Mouse (Mus musculus) spleen, adult 2 months (tissue): ENCODE data around the gene Ccdc86. TPM values are rescaled to one million over a fixed set of nuclear protein-coding genes. Genes with fewer than 3 reads are reported as not detected.

Source experiments
- DNase-seq, 2 experiments: peaks; one replicate each; pipeline versions ENCODE4 v3.0.0 to v3.0.0-alpha.2; 2012 to 2021; ENCODE audit warnings: low spot score in 2 of 2, low read depth in 1 of 2
- H3K27ac ChIP-seq: fragments of 200-500 bp; 2 replicates; pipeline ENCODE4 v1.5.1; 2012; ENCODE audit warnings: low read length, inconsistent platforms; ENCODE audit not compliant: insufficient read depth
- H3K27me3 ChIP-seq: fragments of 200-500 bp; 2 replicates; pipeline ENCODE4 v1.6.1; 2012; ENCODE audit warnings: mild to moderate bottlenecking, moderate library complexity, low read length, inconsistent platforms; ENCODE audit not compliant: control insufficient read depth, insufficient read depth
- H3K36me3 ChIP-seq: fragments of 200-500 bp; 2 replicates; pipeline ENCODE4 v1.6.1; 2012; ENCODE audit warnings: mild to moderate bottlenecking, low read length, inconsistent platforms; ENCODE audit not compliant: control insufficient read depth, insufficient read depth
- H3K4me1 ChIP-seq: fragments of 200-500 bp; 2 replicates; pipeline ENCODE4 v1.6.1; 2011; ENCODE audit warnings: inconsistent platforms; ENCODE audit not compliant: control insufficient read depth, insufficient read depth, insufficient read length
- H3K4me3 ChIP-seq: fragments of 200-500 bp; 2 replicates; pipeline ENCODE4 v1.5.1; 2011; ENCODE audit warnings: mild to moderate bottlenecking, inconsistent platforms; ENCODE audit not compliant: insufficient read depth, insufficient read length; ENCODE audit errors: extremely low read depth
- CTCF ChIP-seq: fragments of 200-500 bp; IDR thresholded peaks from 2 replicates; pipeline ENCODE4 v1.5.1; 2011; ENCODE audit warnings: mild to moderate bottlenecking, inconsistent platforms; ENCODE audit not compliant: insufficient read depth, insufficient read length, insufficient replicate concordance; ENCODE audit errors: extremely low read depth
- POLR2A ChIP-seq: fragments of 200-500 bp; IDR thresholded peaks from 2 replicates; pipeline ENCODE4 v1.6.1; 2011; ENCODE audit warnings: low read depth, low read length, inconsistent platforms
- WGBS: fragments of 180-500 bp; shearing (Covaris S2); methylation state at CpG from one replicate; pipeline ENCODE4 v1.1.7; 2018; 5-methylcytosine and 5-hydroxymethylcytosine counted together
- polyA plus RNA-seq: library from polyadenylated mRNA; depleted of rRNA; stranded (reverse); fragments of >200 nt; gene quantifications from 2 replicates; pipeline ENCODE4 v1.2.3, GENCODE M21; 2012

Gene Ccdc86
- polyA plus RNA-seq, 1 experiment = 4.3 TPM

DNA sequence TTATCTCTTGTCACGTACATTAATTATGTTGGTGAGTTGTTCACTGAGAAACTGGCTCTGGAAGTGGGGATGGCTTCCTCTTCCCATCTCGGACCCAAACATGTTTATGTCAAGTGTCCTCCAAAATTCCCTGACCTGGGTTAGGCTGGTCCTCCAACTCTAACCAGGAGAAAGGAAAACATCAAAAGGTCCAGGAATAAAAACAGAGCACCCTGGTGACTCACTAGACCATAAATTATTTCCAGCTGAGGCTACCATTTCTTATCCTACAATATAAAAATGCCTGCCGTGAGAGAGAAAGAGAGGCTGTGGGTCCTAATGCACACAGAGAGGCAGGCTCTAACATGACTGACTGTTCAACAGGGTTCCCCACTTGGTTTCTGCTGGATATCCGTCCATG lies 24.8 kb downstream of the Ccdc86 start:
- Histone ChIP-seq H3K36me3 (no peaks in the 10 kb centered on the region), H3K27me3 (no peaks in the 10 kb centered on the region), H3K4me1 (no peaks in the 10 kb centered on the region), H3K4me3 (no peak overlapping the region), H3K27ac (no peak overlapping the region)
- 73% methylated on average over 4 of the region's 4 CpGs for WGBS
- no peak for TF ChIP-seq POLR2A
- no peak for DNase-seq

GRCm38 (mm10) chr19:10921058-10921457 lies 28.0 kb downstream of the Ccdc86 start:
- H3K27ac ChIP-seq = no peak overlapping the region
- TF ChIP-seq POLR2A (no peak), CTCF (no peak)
- 75% methylated on average over 3 of the region's 3 CpGs for WGBS
- H3K4me1 ChIP-seq = no peaks in the 10 kb centered on the region
- H3K36me3 ChIP-seq = no peaks in the 10 kb centered on the region
- no peaks in the 10 kb centered on the region for H3K27me3 ChIP-seq
- H3K4me3 ChIP-seq = no peak overlapping the region
- DNase-seq = no peak

DNA sequence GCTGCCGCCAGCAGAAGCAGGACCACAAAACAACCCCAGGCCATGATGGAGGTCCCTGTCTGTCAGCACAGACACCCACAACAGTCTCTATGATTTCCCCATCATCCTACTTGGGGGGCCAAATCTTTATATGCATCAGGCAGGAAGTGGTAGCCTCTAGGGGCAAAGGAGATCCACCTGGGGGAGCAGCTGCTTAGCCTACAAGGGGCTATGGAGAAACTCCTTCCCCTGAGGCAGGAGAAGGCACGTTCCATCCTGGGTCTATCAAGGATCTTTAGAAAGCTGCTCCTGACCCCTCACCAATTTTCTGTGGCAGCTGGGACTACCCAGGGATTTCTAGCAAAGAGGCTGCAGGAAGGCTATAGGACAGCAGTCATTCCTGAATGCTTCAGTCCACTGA lies 28.5 kb downstream of the Ccdc86 start, which contains the start of gene Zp1:
Gene Zp1, minus strand, starts transcription at position 101 of the 400 bp plus-strand sequence.
- Histone ChIP-seq H3K4me3 (no peak within 1 kb of the TSS), H3K4me1 (no peaks in the 10 kb centered on the region), H3K27me3 (no peaks in the 10 kb centered on the region), H3K27ac (no peak within 1 kb of the TSS), H3K36me3 (no peaks in the 10 kb centered on the region)
- no peak for TF ChIP-seq CTCF
- no peak for DNase-seq
- WGBS = 27% methylated on average over 2 of the region's 2 CpGs

- no peaks in the 10 kb centered on the region for H3K36me3 ChIP-seq
- TF ChIP-seq POLR2A = no peak
- TF ChIP-seq CTCF = no peak
- H3K27ac ChIP-seq = no peak overlapping the region
- no peak for DNase-seq
- no peaks in the 10 kb centered on the region for H3K27me3 ChIP-seq
- peaks cover 6% of the 10 kb centered on the region for H3K4me1 ChIP-seq
- H3K4me3 ChIP-seq = no peak overlapping the region
- WGBS = 93% methylated on average over 10 of the region's 10 CpGs
Observed at GRCm38 (mm10) chr19:10918321-10918991, 30.6 kb downstream of the Ccdc86 start.

DNA sequence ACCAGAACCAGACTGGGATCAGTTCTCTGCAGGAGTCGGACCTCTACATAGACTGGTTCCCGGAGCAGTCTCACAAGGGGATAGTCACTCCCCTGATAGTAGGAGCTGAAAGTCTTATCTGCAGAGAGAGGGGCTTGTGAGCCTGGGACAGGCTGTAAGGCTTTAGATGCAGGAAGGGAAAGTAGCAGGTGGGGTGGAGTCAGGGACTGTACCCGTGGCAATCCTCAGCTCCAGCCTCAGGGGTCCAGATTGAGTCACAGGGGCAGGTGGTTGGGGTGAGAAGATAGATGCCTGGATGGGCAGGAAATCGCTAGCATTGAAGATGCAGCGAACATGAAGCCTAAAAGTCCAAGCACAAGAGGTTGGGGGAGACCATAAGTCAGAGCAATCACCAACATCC lies 32.6 kb downstream of the Ccdc86 start:
- Histone ChIP-seq H3K4me3 (no peak overlapping the region), H3K27me3 (no peaks in the 10 kb centered on the region), H3K36me3 (no peaks in the 10 kb centered on the region), H3K4me1 (peaks cover 6% of the 10 kb centered on the region), H3K27ac (no peak overlapping the region)
- WGBS = 57% methylated on average over 5 of the region's 5 CpGs
- DNase-seq = no peak
- TF ChIP-seq CTCF (no peak), POLR2A (no peak)

DNA sequence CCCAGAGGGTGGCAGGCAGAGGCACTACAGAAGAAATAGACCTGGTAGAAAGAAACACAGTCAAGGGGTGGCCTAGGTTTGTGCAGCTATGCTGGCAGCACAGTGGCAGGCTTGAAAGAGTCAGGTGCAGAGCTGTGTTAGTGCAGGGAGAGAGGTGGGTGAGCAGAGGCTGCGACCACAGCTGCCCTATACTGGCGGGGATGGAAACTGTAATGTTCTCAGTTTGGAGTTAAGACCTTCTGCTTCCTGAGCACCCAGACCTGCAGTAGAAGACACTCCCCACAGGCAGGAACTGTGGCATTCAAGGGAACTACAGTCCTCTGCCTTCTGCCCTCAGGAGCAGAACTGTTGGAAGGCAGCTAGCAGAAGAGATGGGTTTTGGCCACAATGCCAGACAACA lies 34.2 kb downstream of the Ccdc86 start:
- WGBS = 11% methylated on average over 2 of the region's 2 CpGs
- H3K4me1 ChIP-seq = peaks cover 6% of the 10 kb centered on the region
- TF ChIP-seq POLR2A (no peak), CTCF (no peak)

GRCm38 (mm10) chr19:10914291-10914690 lies 34.8 kb downstream of the Ccdc86 start:
- H3K4me1 ChIP-seq = peaks cover 6% of the 10 kb centered on the region
- H3K36me3 ChIP-seq = no peaks in the 10 kb centered on the region
- WGBS = 9% methylated on average over 7 of the region's 7 CpGs
- no peaks in the 10 kb centered on the region for H3K27me3 ChIP-seq
- TF ChIP-seq CTCF (no peak), POLR2A (no peak)
- DNase-seq = peak in 1 of 2 experiments; percentile 26
- no peak overlapping the region for H3K4me3 ChIP-seq
- no peak overlapping the region for H3K27ac ChIP-seq

More for the DNA sequence above, 34.2 kb downstream of the Ccdc86 start:
- Histone ChIP-seq H3K36me3 (no peaks in the 10 kb centered on the region), H3K27me3 (no peaks in the 10 kb centered on the region), H3K4me3 (no peak overlapping the region), H3K27ac (no peak overlapping the region)
- no peak for DNase-seq
